Mouse (Mus musculus): Measurements from ENCODE around the gene Rad18.

DNA sequence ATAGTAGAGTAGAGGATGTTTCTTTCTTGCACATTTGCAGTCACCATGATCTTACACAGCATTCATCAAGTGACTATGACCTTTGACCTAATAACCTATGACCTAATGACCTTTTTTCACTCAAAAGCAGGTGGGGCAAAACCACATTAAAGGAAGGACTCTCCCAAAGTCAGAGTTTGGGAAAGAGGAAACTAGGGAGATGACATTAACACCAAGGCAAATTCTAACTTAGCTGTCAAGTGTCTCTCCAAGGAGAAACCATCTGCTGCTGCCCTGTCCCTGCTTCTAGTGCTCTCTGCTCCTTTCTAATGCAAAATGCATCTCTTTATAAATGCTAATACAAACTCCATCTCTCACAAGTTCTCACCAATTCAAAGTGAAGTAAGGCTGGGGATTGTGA lies 92.6 kb downstream of the Rad18 start:
- TF ChIP-seq CHD2 (IDR thresholded peaks at IDR 0.05; ENCODE audit: low read depth, low read length): peak; percentile 62
- TF ChIP-seq ZNF384 (IDR thresholded peaks at IDR 0.05; ENCODE audit: low read depth, low read length): no peak

All from ES-E14 (cell line).